Mouse (Mus musculus) kidney, embryonic 15.5 days (tissue): ENCODE results near the gene Stmnd1. TPM values are rescaled to one million over a fixed set of nuclear protein-coding genes. Genes with fewer than 3 reads are reported as not detected.
"Not testable (repeated sequence)": the region's sequence is repeated elsewhere in the genome, so short reads cannot be mapped to it uniquely, and the experiment has no call there.

Experiments used
- ATAC-seq: fragments of 200-750 bp; cut with Nextera tagmentation; replicated peaks from 2 replicates; pipeline ENCODE4 v1.8.0; 2017; ENCODE audit warnings: moderate TSS enrichment; ENCODE audit not compliant: low FRiP score
- H3K27ac ChIP-seq: fragments of 300-500 bp; sonication (generic); 2 replicates; pipeline ENCODE4 v1.5.1; 2015; ENCODE audit warnings: mild to moderate bottlenecking, inconsistent platforms
- H3K27me3 ChIP-seq: fragments of 300-500 bp; sonication (generic); 2 replicates; pipeline ENCODE4 v1.6.1; 2015; ENCODE audit warnings: inconsistent platforms
- H3K36me3 ChIP-seq: fragments of 300-500 bp; sonication (generic); 2 replicates; pipeline ENCODE4 v1.6.1; 2015; ENCODE audit warnings: inconsistent platforms
- H3K4me1 ChIP-seq: fragments of 300-500 bp; sonication (generic); 2 replicates; pipeline ENCODE4 v1.6.1; 2015; ENCODE audit warnings: inconsistent platforms
- H3K4me2 ChIP-seq: fragments of 300-500 bp; sonication (generic); 2 replicates; pipeline ENCODE4 v1.6.1; 2015; ENCODE audit warnings: moderate library complexity, mild to moderate bottlenecking, inconsistent platforms
- H3K4me3 ChIP-seq: fragments of 300-500 bp; sonication (generic); replicated peaks from 2 replicates; pipeline ENCODE4 v1.5.1; 2015; ENCODE audit warnings: mild to moderate bottlenecking, inconsistent platforms
- H3K9ac ChIP-seq: fragments of 300-500 bp; sonication (generic); 2 replicates; pipeline ENCODE4 v1.6.1; 2015; ENCODE audit warnings: mild to moderate bottlenecking, inconsistent platforms
- H3K9me3 ChIP-seq: fragments of 300-500 bp; sonication (generic); replicated peaks from 2 replicates; pipeline ENCODE4 v1.6.1; 2016; ENCODE audit warnings: inconsistent platforms
- WGBS: fragments of 180-500 bp; shearing (Covaris S2); methylation state at CpG from one replicate; pipeline ENCODE4 v1.1.7; 2015; ENCODE audit warnings: mixed read lengths; 5-methylcytosine and 5-hydroxymethylcytosine counted together
- polyA plus RNA-seq: library from polyadenylated mRNA; unstranded; fragments of >200 nt; fragmentation: Nextera tagmentation; extraction: Ambion mirVana; gene quantifications from 2 replicates; pipeline ENCODE4 v1.2.1, GENCODE M21; 2015

Gene Stmnd1
- polyA plus RNA-seq, 1 experiment from 2014 or later = 0.18 TPM

- WGBS = 51% methylated on average over 10 of the region's 10 CpGs
- H3K4me1 ChIP-seq = no peaks in the 10 kb centered on the region
- H3K27ac ChIP-seq = no peak overlapping the region
- no peak overlapping the region for H3K9ac ChIP-seq
- no peak for ATAC-seq
- no peaks in the 10 kb centered on the region for H3K9me3 ChIP-seq
- no peaks in the 10 kb centered on the region for H3K27me3 ChIP-seq
- no peak overlapping the region for H3K4me2 ChIP-seq
- no peak overlapping the region for H3K4me3 ChIP-seq
- no peaks in the 10 kb centered on the region for H3K36me3 ChIP-seq
Measured at GRCm38 (mm10) chr13:46310790-46311189, 37.3 kb downstream of the Stmnd1 start.

GRCm38 (mm10) chr13:46313176-46313575 is 39.7 kb downstream of the Stmnd1 start:
- no peaks in the 10 kb centered on the region for H3K36me3 ChIP-seq
- H3K4me3 ChIP-seq = no peak overlapping the region
- H3K27ac ChIP-seq = no peak overlapping the region
- no peaks in the 10 kb centered on the region for H3K9me3 ChIP-seq
- no peak overlapping the region for H3K4me2 ChIP-seq
- 69% methylated on average over 5 of the region's 5 CpGs for WGBS
- no peaks in the 10 kb centered on the region for H3K27me3 ChIP-seq
- no peak for ATAC-seq
- no peak overlapping the region for H3K9ac ChIP-seq
- no peaks in the 10 kb centered on the region for H3K4me1 ChIP-seq

- Histone ChIP-seq H3K27me3 (no peaks in the 10 kb centered on the region), H3K9me3 (no peaks in the 10 kb centered on the region), H3K4me2 (no peak overlapping the region), H3K4me1 (no peaks in the 10 kb centered on the region), H3K9ac (no peak overlapping the region), H3K36me3 (no peaks in the 10 kb centered on the region), H3K4me3 (no peak overlapping the region), H3K27ac (no peak overlapping the region)
- 87% methylated on average over 7 of the region's 7 CpGs for WGBS
- ATAC-seq = no peak
Measured at GRCm38 (mm10) chr13:46315165-46315564, 41.6 kb downstream of the Stmnd1 start.

GRCm38 (mm10) chr13:46326351-46326985 is 52.9 kb downstream of the Stmnd1 start:
- WGBS = 83% methylated on average over 4 of the region's 4 CpGs
- Histone ChIP-seq H3K4me1 (no peaks in the 10 kb centered on the region), H3K36me3 (no peaks in the 10 kb centered on the region), H3K9ac (no peak overlapping the region), H3K27me3 (no peaks in the 10 kb centered on the region), H3K4me3 (no peak overlapping the region), H3K4me2 (no peak overlapping the region), H3K9me3 (no peaks in the 10 kb centered on the region), H3K27ac (no peak overlapping the region)
- ATAC-seq = no peak

GRCm38 (mm10) chr13:46335020-46335419 is 61.5 kb downstream of the Stmnd1 start:
- no peaks in the 10 kb centered on the region for H3K27me3 ChIP-seq
- no peak overlapping the region for H3K9ac ChIP-seq
- 68% methylated on average over 6 of the region's 6 CpGs for WGBS

GRCm38 (mm10) chr13:46336281-46336680 is 62.8 kb downstream of the Stmnd1 start:
- 76% methylated on average over 1 of the region's 1 CpGs for WGBS
- not testable (repeated sequence) for H3K9me3 ChIP-seq, H3K27me3 ChIP-seq, H3K4me3 ChIP-seq, ATAC-seq, H3K9ac ChIP-seq, H3K4me1 ChIP-seq, H3K4me2 ChIP-seq, H3K36me3 ChIP-seq, H3K27ac ChIP-seq

More at GRCm38 (mm10) chr13:46335020-46335419, 61.5 kb downstream of the Stmnd1 start:
- Histone ChIP-seq H3K27ac (no peak overlapping the region), H3K36me3 (no peaks in the 10 kb centered on the region), H3K9me3 (peaks cover 4% of the 10 kb centered on the region; the same call in 1 of the 2 replicates), H3K4me1 (peaks cover 2% of the 10 kb centered on the region; the same call in 1 of the 2 replicates), H3K4me3 (no peak overlapping the region), H3K4me2 (no peak overlapping the region)
- no peak for ATAC-seq

- H3K9ac ChIP-seq = no peak overlapping the region
- no peaks in the 10 kb centered on the region for H3K36me3 ChIP-seq
- ATAC-seq = no peak
- H3K4me2 ChIP-seq = no peak overlapping the region
- WGBS = 79% methylated on average over 2 of the region's 2 CpGs
- no peak overlapping the region for H3K4me3 ChIP-seq
- H3K4me1 ChIP-seq = peaks cover 4% of the 10 kb centered on the region; the same call in 1 of the 2 replicates
- H3K27ac ChIP-seq = no peak overlapping the region
- no peaks in the 10 kb centered on the region for H3K27me3 ChIP-seq
- no peaks in the 10 kb centered on the region for H3K9me3 ChIP-seq
Measured at GRCm38 (mm10) chr13:46337791-46338190, 64.3 kb downstream of the Stmnd1 start.

- no peaks in the 10 kb centered on the region for H3K36me3 ChIP-seq
- H3K9ac ChIP-seq = no peak overlapping the region
- H3K27me3 ChIP-seq = no peaks in the 10 kb centered on the region
- peaks cover 4% of the 10 kb centered on the region; the same call in 1 of the 2 replicates for H3K4me1 ChIP-seq
- no peak for ATAC-seq
- no peak overlapping the region for H3K4me2 ChIP-seq
- H3K9me3 ChIP-seq = no peaks in the 10 kb centered on the region
- H3K27ac ChIP-seq = no peak overlapping the region
- H3K4me3 ChIP-seq = no peak overlapping the region
- WGBS = 14% methylated on average over 4 of the region's 4 CpGs
Measured at GRCm38 (mm10) chr13:46339954-46340353, 66.4 kb downstream of the Stmnd1 start.

GRCm38 (mm10) chr13:46340583-46340982 is 67.1 kb downstream of the Stmnd1 start:
- Histone ChIP-seq H3K36me3 (no peaks in the 10 kb centered on the region), H3K9ac (no peak overlapping the region), H3K27me3 (no peaks in the 10 kb centered on the region), H3K27ac (no peak overlapping the region), H3K4me1 (peaks cover 4% of the 10 kb centered on the region; the same call in 1 of the 2 replicates), H3K9me3 (no peaks in the 10 kb centered on the region), H3K4me3 (no peak overlapping the region), H3K4me2 (no peak overlapping the region)
- ATAC-seq = no peak
- 91% methylated on average over 8 of the region's 8 CpGs for WGBS

- no peak for ATAC-seq
- no peak overlapping the region for H3K27ac ChIP-seq
- no peak overlapping the region for H3K9ac ChIP-seq
- no peak overlapping the region for H3K4me3 ChIP-seq
- no peak overlapping the region for H3K4me2 ChIP-seq
- whole genome bisulfite sequencing = 44% methylated on average over 5 of the region's 5 CpGs
- H3K27me3 ChIP-seq = no peaks in the 10 kb centered on the region
- H3K36me3 ChIP-seq = no peaks in the 10 kb centered on the region
- peaks cover 4% of the 10 kb centered on the region; the same call in 1 of the 2 replicates for H3K4me1 ChIP-seq
- no peaks in the 10 kb centered on the region for H3K9me3 ChIP-seq
Measured at GRCm38 (mm10) chr13:46341419-46341818, 67.9 kb downstream of the Stmnd1 start.

GRCm38 (mm10) chr13:46343226-46343625 is 69.7 kb downstream of the Stmnd1 start:
- peaks cover 4% of the 10 kb centered on the region; the same call in 1 of the 2 replicates for H3K4me1 ChIP-seq
- 45% methylated on average over 7 of the region's 7 CpGs for WGBS
- no peak overlapping the region for H3K4me3 ChIP-seq
- H3K27ac ChIP-seq = no peak overlapping the region
- no peak overlapping the region for H3K9ac ChIP-seq
- H3K36me3 ChIP-seq = no peaks in the 10 kb centered on the region
- no peaks in the 10 kb centered on the region for H3K9me3 ChIP-seq
- ATAC-seq = no peak
- H3K4me2 ChIP-seq = no peak overlapping the region
- H3K27me3 ChIP-seq = no peaks in the 10 kb centered on the region

GRCm38 (mm10) chr13:46346830-46347512 is 73.5 kb downstream of the Stmnd1 start:
- H3K27ac ChIP-seq = no peak overlapping the region
- no peak for ATAC-seq
- H3K9me3 ChIP-seq = no peaks in the 10 kb centered on the region
- no peak overlapping the region for H3K9ac ChIP-seq
- no peak overlapping the region for H3K4me3 ChIP-seq
- no peaks in the 10 kb centered on the region for H3K27me3 ChIP-seq
- H3K4me1 ChIP-seq = no peaks in the 10 kb centered on the region
- no peak overlapping the region for H3K4me2 ChIP-seq
- 82% methylated on average over 10 of the region's 10 CpGs for WGBS
- no peaks in the 10 kb centered on the region for H3K36me3 ChIP-seq
